Mouse (Mus musculus) lung, postnatal 0 days (tissue): ENCODE data around the gene Arhgef10l. TPM values are rescaled to one million over a fixed set of nuclear protein-coding genes. Genes with fewer than 3 reads are reported as not detected.

Experiments
- ATAC-seq: fragments of 200-750 bp; cut with Nextera tagmentation; 2 replicates; pipeline ENCODE4 v1.8.0; 2017; ENCODE audit warnings: moderate library complexity
- DNase-seq: peaks from one replicate; pipeline ENCODE4 v3.0.0-alpha.2; 2016; ENCODE audit warnings: low spot score
- H3K27ac ChIP-seq: fragments of 300-500 bp; sonication (generic); 2 replicates; pipeline ENCODE4 v1.5.1; 2014; ENCODE audit warnings: antibody characterized with exemption, mild to moderate bottlenecking, low read length, mixed read lengths
- H3K27me3 ChIP-seq: fragments of 300-500 bp; sonication (generic); replicated peaks from 2 replicates; pipeline ENCODE4 v1.6.1; 2014; ENCODE audit warnings: low read length, mixed read lengths; ENCODE audit not compliant: insufficient read depth
- H3K36me3 ChIP-seq: fragments of 300-500 bp; sonication (generic); 2 replicates; pipeline ENCODE4 v1.6.1; 2014; ENCODE audit warnings: low read length, mixed read lengths; ENCODE audit not compliant: insufficient read depth
- H3K4me1 ChIP-seq: fragments of 300-500 bp; sonication (generic); 2 replicates; pipeline ENCODE4 v1.6.1; 2014; ENCODE audit warnings: antibody characterized with exemption, low read depth, low read length, mixed read lengths; ENCODE audit not compliant: insufficient read depth
- H3K4me2 ChIP-seq: fragments of 300-500 bp; sonication (generic); replicated peaks from 2 replicates; pipeline ENCODE4 v1.6.1; 2014; ENCODE audit warnings: low read depth, mild to moderate bottlenecking, low read length, moderate library complexity, mixed read lengths
- H3K4me3 ChIP-seq: fragments of 300-500 bp; sonication (generic); 2 replicates; pipeline ENCODE4 v1.5.1; 2014; ENCODE audit warnings: low read depth, low read length
- H3K9ac ChIP-seq: fragments of 300-500 bp; sonication (generic); replicated peaks from 2 replicates; pipeline ENCODE4 v1.6.1; 2014; ENCODE audit warnings: low read depth, mild to moderate bottlenecking
- H3K9me3 ChIP-seq: fragments of 300-500 bp; sonication (generic); 2 replicates; pipeline ENCODE4 v1.6.1; 2016; ENCODE audit warnings: low read length, mixed read lengths
- CTCF ChIP-seq: IDR thresholded peaks from 2 replicates; pipeline ENCODE4 v1.5.1; 2016; ENCODE audit warnings: antibody characterized with exemption, mild to moderate bottlenecking
- EP300 ChIP-seq: IDR thresholded peaks from 2 replicates; pipeline ENCODE4 v1.6.1; 2016; ENCODE audit warnings: antibody characterized with exemption, mild to moderate bottlenecking, control low read depth
- WGBS: fragments of 180-500 bp; shearing (Covaris S2); extraction: QIAGEN DNeasy Blood & Tissue Kit; methylation state at CpG from one replicate; pipeline ENCODE4 v1.1.7; 2014; 5-methylcytosine and 5-hydroxymethylcytosine counted together
- polyA plus RNA-seq: library from polyadenylated mRNA; unstranded; fragments of >200 nt; fragmentation: Nextera tagmentation; extraction: Ambion mirVana; gene quantifications from 2 replicates; pipeline ENCODE4 v1.2.1, GENCODE M21; 2015

Gene Arhgef10l
- polyA plus RNA-seq, 1 experiment from 2014 or later, result 9.3 TPM

DNA sequence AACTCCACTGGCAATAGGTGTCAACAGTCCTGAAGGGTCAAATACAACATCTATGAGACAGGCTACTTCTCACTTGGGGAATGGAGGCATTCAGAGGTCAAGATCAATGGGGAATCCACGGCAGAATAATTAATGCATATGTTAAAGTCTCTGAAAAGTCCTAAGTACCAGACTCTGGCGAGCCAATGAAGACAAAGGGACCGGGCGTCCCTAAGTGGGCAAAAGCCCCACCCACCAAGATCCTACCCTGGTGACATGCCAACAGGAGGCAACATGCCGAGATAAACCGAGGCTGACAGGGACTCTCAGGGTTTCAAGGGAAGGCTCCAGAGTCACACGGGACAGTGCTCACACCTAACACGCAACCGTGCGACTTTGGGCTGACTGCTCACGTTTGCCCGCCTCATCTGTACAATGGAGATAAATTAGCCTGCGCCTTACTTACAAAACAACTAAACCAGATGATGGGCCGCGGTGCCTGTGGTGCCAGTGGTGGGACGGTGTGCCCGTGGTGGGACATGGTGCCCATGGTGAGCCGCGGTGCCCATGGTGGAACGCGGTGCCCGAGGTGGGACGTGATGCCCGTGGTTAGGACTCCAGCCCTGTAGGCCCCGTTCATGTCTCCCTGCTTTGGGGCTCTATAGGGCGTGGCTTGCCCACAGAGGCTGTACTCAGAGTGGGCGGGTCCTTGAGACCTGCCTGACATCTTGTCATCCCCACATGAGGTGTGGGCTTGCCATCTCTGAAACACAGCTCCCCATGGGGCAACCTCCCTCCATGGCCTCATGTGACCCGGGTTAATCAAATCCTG, 26.2 kb downstream of the Arhgef10l start:
- Histone ChIP-seq H3K9ac (no peak overlapping the region), H3K36me3 (no peaks in the 10 kb centered on the region), H3K4me2 (no peak overlapping the region), H3K27me3 (no peaks in the 10 kb centered on the region), H3K9me3 (no peaks in the 10 kb centered on the region), H3K4me1 (no peaks in the 10 kb centered on the region), H3K4me3 (no peak overlapping the region), H3K27ac (no peak overlapping the region)
- WGBS, result 93% methylated on average over 28 of the region's 28 CpGs
- no peak for DNase-seq
- TF ChIP-seq CTCF (no peak), EP300 (no peak)
- no peak for ATAC-seq

GRCm38 (mm10) chr4:140638591-140638990, 27.2 kb downstream of the Arhgef10l start:
- no peak overlapping the region for H3K27ac ChIP-seq
- H3K9me3 ChIP-seq, result no peaks in the 10 kb centered on the region
- H3K4me1 ChIP-seq, result no peaks in the 10 kb centered on the region
- no peaks in the 10 kb centered on the region for H3K27me3 ChIP-seq
- ATAC-seq (no peak), DNase-seq (no peak)
- H3K36me3 ChIP-seq, result no peaks in the 10 kb centered on the region
- no peak for TF ChIP-seq CTCF
- TF ChIP-seq EP300, result no peak
- H3K4me3 ChIP-seq, result no peak overlapping the region
- WGBS, result 86% methylated on average over 5 of the region's 5 CpGs
- H3K9ac ChIP-seq, result no peak overlapping the region
- H3K4me2 ChIP-seq, result no peak overlapping the region

GRCm38 (mm10) chr4:140637269-140637668, 28.5 kb downstream of the Arhgef10l start:
- Histone ChIP-seq H3K4me2 (no peak overlapping the region), H3K9ac (no peak overlapping the region), H3K36me3 (no peaks in the 10 kb centered on the region), H3K4me3 (no peak overlapping the region), H3K27me3 (no peaks in the 10 kb centered on the region), H3K4me1 (no peaks in the 10 kb centered on the region), H3K27ac (no peak overlapping the region), H3K9me3 (no peaks in the 10 kb centered on the region)
- no peak for DNase-seq
- no peak for TF ChIP-seq CTCF
- no peak for TF ChIP-seq EP300
- no peak for ATAC-seq
- 68% methylated on average over 8 of the region's 8 CpGs for WGBS

DNA sequence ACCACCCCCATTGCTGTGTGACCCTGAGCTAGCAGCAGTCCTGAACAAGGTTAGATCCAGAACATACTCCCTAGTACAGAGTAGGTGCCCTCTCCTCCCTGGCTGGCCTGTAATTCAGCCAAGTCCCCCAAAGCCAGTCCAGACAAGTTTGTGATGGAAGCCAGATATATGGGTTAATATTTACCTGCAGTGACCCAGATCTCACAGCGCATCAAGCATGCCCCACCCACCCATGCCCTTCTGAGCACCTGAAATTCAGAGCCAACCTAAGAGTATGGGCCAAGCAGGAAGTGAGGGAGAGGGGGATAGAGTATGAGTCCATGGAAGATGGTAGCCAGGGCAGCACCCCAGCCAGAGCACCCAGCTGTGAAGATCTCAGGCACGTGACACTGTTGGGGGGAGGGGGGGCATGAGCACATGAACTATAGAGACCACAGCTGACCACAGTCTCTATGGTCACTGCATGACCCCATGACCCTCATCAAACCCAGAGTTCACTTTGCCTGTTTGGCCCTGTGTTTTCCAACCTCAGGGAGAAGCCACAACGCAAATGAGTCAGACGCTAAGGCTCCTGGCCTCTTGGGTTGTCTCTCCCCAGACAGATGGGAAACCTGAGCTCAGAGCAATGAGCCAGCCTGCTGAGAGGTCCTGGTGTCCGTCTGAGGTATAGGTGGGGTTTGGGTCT, 29.4 kb downstream of the Arhgef10l start:
- WGBS, result 63% methylated on average over 5 of the region's 5 CpGs
- H3K36me3 ChIP-seq, result no peaks in the 10 kb centered on the region
- no peaks in the 10 kb centered on the region for H3K9me3 ChIP-seq
- no peak overlapping the region for H3K27ac ChIP-seq
- no peak overlapping the region for H3K4me3 ChIP-seq
- DNase-seq (no peak), ATAC-seq (no peak)
- H3K4me1 ChIP-seq, result no peaks in the 10 kb centered on the region
- TF ChIP-seq CTCF (no peak), EP300 (no peak)
- no peak overlapping the region for H3K4me2 ChIP-seq
- no peaks in the 10 kb centered on the region for H3K27me3 ChIP-seq
- no peak overlapping the region for H3K9ac ChIP-seq

DNA sequence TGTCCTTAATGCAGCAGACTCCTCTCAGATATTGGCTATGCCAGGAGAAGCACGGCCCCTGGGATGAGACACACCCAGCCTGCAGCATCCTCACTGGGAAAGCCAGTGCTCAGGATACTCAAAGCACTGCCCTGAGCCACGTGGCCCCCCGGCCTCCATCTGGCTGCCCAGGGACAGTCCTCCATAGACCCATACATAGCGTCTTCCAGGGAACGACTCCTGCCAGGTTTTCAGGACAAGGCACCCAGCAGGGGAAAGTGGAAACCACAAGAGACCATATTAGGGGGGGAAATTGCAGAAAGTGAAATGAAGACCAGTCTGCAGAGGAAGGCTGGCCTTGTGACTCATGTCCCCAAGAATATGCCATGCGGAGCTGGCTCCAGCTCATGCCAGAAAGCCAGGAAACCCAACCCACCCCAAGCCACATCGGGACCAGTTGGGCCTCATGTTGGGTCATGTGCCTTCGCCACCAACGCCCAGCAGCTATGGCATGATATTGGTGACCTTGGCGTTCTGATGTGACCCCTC, 30.9 kb downstream of the Arhgef10l start:
- no peak overlapping the region for H3K4me2 ChIP-seq
- DNase-seq, result no peak
- H3K27me3 ChIP-seq, result no peaks in the 10 kb centered on the region
- H3K4me3 ChIP-seq, result no peak overlapping the region
- no peak overlapping the region for H3K27ac ChIP-seq
- 82% methylated on average over 10 of the region's 10 CpGs for WGBS
- ATAC-seq, result no peak
- no peak overlapping the region for H3K9ac ChIP-seq
- no peaks in the 10 kb centered on the region for H3K36me3 ChIP-seq
- TF ChIP-seq EP300 (no peak), CTCF (no peak)
- H3K9me3 ChIP-seq, result no peaks in the 10 kb centered on the region
- H3K4me1 ChIP-seq, result peaks cover 5% of the 10 kb centered on the region; the same call in 1 of the 2 replicates

GRCm38 (mm10) chr4:140631276-140631849, 34.4 kb downstream of the Arhgef10l start:
- TF ChIP-seq CTCF (no peak), EP300 (no peak)
- Histone ChIP-seq H3K27me3 (no peaks in the 10 kb centered on the region), H3K9ac (no peak overlapping the region), H3K4me1 (peaks cover 9% of the 10 kb centered on the region; the same call in 1 of the 2 replicates), H3K36me3 (no peaks in the 10 kb centered on the region), H3K27ac (peak overlapping the region; percentile 75), H3K4me2 (no peak overlapping the region), H3K9me3 (no peaks in the 10 kb centered on the region), H3K4me3 (no peak overlapping the region)
- ATAC-seq (no peak), DNase-seq (no peak)
- 75% methylated on average over 6 of the region's 6 CpGs for WGBS
